Mouse (Mus musculus) megakaryocyte-erythroid progenitor cell, adult 5 weeks (primary cell): Measurements from ENCODE around the gene Lpgat1. TPM values are rescaled to one million over a fixed set of nuclear protein-coding genes. Genes with fewer than 3 reads are reported as not detected.

ENCODE experiments used
- polyA plus RNA-seq: library from polyadenylated mRNA; stranded (reverse); fragments of >175 nt; gene quantifications from 2 replicates; pipeline ENCODE4 v1.2.3, GENCODE M21; 2012

The Lpgat1 gene
- polyA plus RNA-seq: 8.2 and 11.2 TPM in 2 replicates

GRCm38 (mm10) chr1:191717601-191718498, at the start of gene Lpgat1:
Gene Lpgat1, plus strand, starts transcription at chr1:191717834.

GRCm38 (mm10) chr1:191821326-191822091, 103.9 kb downstream of the Lpgat1 start, which contains the start of gene Nek2:
Gene Nek2, plus strand, starts transcription at chr1:191821444.

Other genes with a start within 250 kb of the Lpgat1 start
- 10.8 and 14.7 TPM in 2 replicates for gene Dtl, start 142.3 kb upstream of the Lpgat1 start, polyA plus RNA-seq
- gene Ints7, start 142.2 kb upstream of the Lpgat1 start, polyA plus RNA-seq: 16.5 and 20.1 TPM in 2 replicates
- 10.8 and 15.4 TPM in 2 replicates for gene Nek2, start 103.6 kb downstream of the Lpgat1 start, polyA plus RNA-seq
- 10.7 and 18.2 TPM in 2 replicates for gene Slc30a1, start 188.9 kb downstream of the Lpgat1 start, polyA plus RNA-seq